Mouse (Mus musculus) embryonic fibroblast, embryonic 13.5 days (primary cell): ENCODE results near the gene Hnrnpul1. TPM values are rescaled to one million over a fixed set of nuclear protein-coding genes. Genes with fewer than 3 reads are reported as not detected.

Experiments used
- H3K27ac ChIP-seq: 2 replicates; pipeline ENCODE4 v1.5.1; 2012; ENCODE audit warnings: low read length, control low read depth, inconsistent platforms; ENCODE audit not compliant: insufficient read depth
- H3K4me1 ChIP-seq: 2 replicates; pipeline ENCODE4 v1.6.1; 2011; ENCODE audit warnings: low read length; ENCODE audit not compliant: control insufficient read depth, insufficient read depth
- H3K4me3 ChIP-seq: 2 replicates; pipeline ENCODE4 v1.5.1; 2011; ENCODE audit warnings: mild to moderate bottlenecking, control low read depth, low read length; ENCODE audit not compliant: insufficient read depth
- CTCF ChIP-seq: IDR thresholded peaks from 2 replicates; pipeline ENCODE4 v1.5.1; 2011; ENCODE audit warnings: mild to moderate bottlenecking, control low read depth, low read length, moderate library complexity, borderline replicate concordance; ENCODE audit not compliant: insufficient read depth
- POLR2A ChIP-seq: IDR thresholded peaks from 2 replicates; pipeline ENCODE4 v1.6.1; 2011; ENCODE audit warnings: low read depth, mild to moderate bottlenecking, control low read depth, low read length, moderate library complexity
- polyA plus RNA-seq: library from polyadenylated mRNA; stranded (reverse); fragments of >200 nt; gene quantifications from 2 replicates; pipeline ENCODE4 v1.2.4, GENCODE M21; 2011; ENCODE audit warnings: low read depth; ENCODE audit not compliant: missing spikeins, insufficient read length

The Hnrnpul1 gene
- polyA plus RNA-seq, 1 experiment, result 155 TPM

- peaks cover 9% of the 10 kb centered on the region for H3K4me1 ChIP-seq
- TF ChIP-seq CTCF, result 0 out of 2 replicates have a peak, but pooled peaks have one; percentile 10
- TF ChIP-seq POLR2A, result no peak; the same call in 1 of the 2 replicates
- H3K27ac ChIP-seq, result peak overlapping the region; percentile 95
- H3K4me3 ChIP-seq, result peak overlapping the region; percentile 99
Measured at GRCm38 (mm10) chr7:25754439-25754737, 169 bp downstream of the Hnrnpul1 start.

- Histone ChIP-seq H3K4me1 (peaks cover 12% of the 10 kb centered on the region), H3K27ac (peak overlapping the region; percentile 95), H3K4me3 (peak overlapping the region; percentile 99)
- TF ChIP-seq POLR2A (peak; percentile 9; the same call in 1 of the 2 replicates), CTCF (no peak)
Measured at GRCm38 (mm10) chr7:25753643-25754438, 716 bp downstream of the Hnrnpul1 start.

GRCm38 (mm10) chr7:25753076-25753475, 1.5 kb downstream of the Hnrnpul1 start:
- TF ChIP-seq CTCF, result no peak
- TF ChIP-seq POLR2A, result no peak
- Histone ChIP-seq H3K4me3 (peak overlapping the region; percentile 99), H3K4me1 (peaks cover 12% of the 10 kb centered on the region), H3K27ac (peak overlapping the region; percentile 95)

GRCm38 (mm10) chr7:25746844-25747243, 7.7 kb downstream of the Hnrnpul1 start:
- TF ChIP-seq POLR2A (no peak), CTCF (no peak)
- H3K4me3 ChIP-seq, result no peak overlapping the region
- H3K27ac ChIP-seq, result no peak overlapping the region
- peaks cover 4% of the 10 kb centered on the region; the same call in 1 of the 2 replicates for H3K4me1 ChIP-seq

GRCm38 (mm10) chr7:25738277-25738676, 16.3 kb downstream of the Hnrnpul1 start:
- Histone ChIP-seq H3K27ac (no peak overlapping the region), H3K4me3 (no peak overlapping the region), H3K4me1 (no peaks in the 10 kb centered on the region)
- no peak for TF ChIP-seq POLR2A
- TF ChIP-seq CTCF, result no peak

- no peaks in the 10 kb centered on the region for H3K4me1 ChIP-seq
- no peak overlapping the region for H3K27ac ChIP-seq
- H3K4me3 ChIP-seq, result no peak overlapping the region
- TF ChIP-seq POLR2A, result no peak
- no peak for TF ChIP-seq CTCF
Measured at GRCm38 (mm10) chr7:25736920-25737319, 17.6 kb downstream of the Hnrnpul1 start.

- Histone ChIP-seq H3K4me1 (no peaks in the 10 kb centered on the region), H3K4me3 (no peak overlapping the region), H3K27ac (no peak overlapping the region)
- TF ChIP-seq CTCF, result no peak
- no peak for TF ChIP-seq POLR2A
Measured at GRCm38 (mm10) chr7:25734991-25735390, 19.6 kb downstream of the Hnrnpul1 start.

- Histone ChIP-seq H3K27ac (no peak overlapping the region), H3K4me1 (no peaks in the 10 kb centered on the region), H3K4me3 (no peak overlapping the region)
- TF ChIP-seq CTCF, result no peak
- TF ChIP-seq POLR2A, result no peak
Measured at GRCm38 (mm10) chr7:25731294-25732055, 23.1 kb downstream of the Hnrnpul1 start.

GRCm38 (mm10) chr7:25729862-25730261, 24.7 kb downstream of the Hnrnpul1 start:
- H3K4me3 ChIP-seq, result no peak overlapping the region
- no peaks in the 10 kb centered on the region for H3K4me1 ChIP-seq
- TF ChIP-seq CTCF (no peak), POLR2A (no peak)
- H3K27ac ChIP-seq, result no peak overlapping the region

- H3K4me1 ChIP-seq, result no peaks in the 10 kb centered on the region
- no peak overlapping the region for H3K27ac ChIP-seq
- no peak overlapping the region for H3K4me3 ChIP-seq
- TF ChIP-seq CTCF, result no peak
- no peak for TF ChIP-seq POLR2A
Measured at GRCm38 (mm10) chr7:25729396-25729795, 25.2 kb downstream of the Hnrnpul1 start.
